Mouse (Mus musculus): ENCODE measurements around the gene Noc3l.

The Noc3l gene

GRCm38 (mm10) chr19:38758685-38759472 lies 60.2 kb downstream of the Noc3l start:
- no peak for DNase-seq (ENCODE audit: low spot score)

GRCm38 (mm10) chr19:38758056-38758455 lies 61.0 kb downstream of the Noc3l start:
- no peak for DNase-seq (ENCODE audit: low spot score)

DNA sequence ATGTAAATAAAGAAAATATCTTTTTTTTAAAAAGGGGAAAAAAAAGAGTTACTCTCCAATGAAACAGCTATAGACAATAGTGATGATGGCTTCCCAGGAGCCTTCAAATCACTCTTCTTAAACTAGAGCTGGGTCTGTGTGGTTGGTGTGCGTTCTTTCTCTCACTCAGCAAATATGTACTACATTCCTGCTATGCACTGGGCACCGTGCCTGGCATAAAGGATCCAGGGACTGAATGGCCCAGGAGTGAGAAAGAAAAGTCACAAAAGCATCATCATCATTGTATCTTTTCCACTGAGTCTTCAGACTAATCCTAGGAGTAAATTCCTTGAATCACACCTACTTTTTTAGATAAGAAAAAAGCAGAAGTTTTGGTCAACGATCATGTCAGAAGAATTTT lies 61.9 kb downstream of the Noc3l start:
- no peak for DNase-seq (ENCODE audit: low spot score)

DNA sequence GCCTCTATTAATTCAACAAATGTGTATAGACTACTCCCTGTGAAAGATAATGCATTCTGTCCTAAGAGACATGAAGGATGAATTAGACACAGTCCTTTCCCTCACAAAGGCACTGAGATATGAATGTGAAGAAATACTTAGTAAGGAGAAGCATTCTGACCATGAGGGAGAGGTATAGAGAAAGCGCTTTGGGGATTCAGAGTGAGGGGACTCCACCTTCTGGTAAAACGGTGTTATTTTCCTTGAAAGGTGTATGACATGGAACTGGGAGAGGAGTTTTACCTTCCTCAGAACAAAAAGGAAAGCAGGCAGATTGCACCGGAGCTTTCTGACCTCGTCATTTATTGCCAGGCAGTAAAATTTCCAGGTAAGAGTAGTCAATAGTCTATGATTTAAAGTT lies 68.8 kb downstream of the Noc3l start:
- DNase-seq (ENCODE audit: low spot score): no peak

- no peak for DNase-seq (ENCODE audit: low spot score)
Observed at GRCm38 (mm10) chr19:38746492-38747014, 72.5 kb downstream of the Noc3l start.

DNA sequence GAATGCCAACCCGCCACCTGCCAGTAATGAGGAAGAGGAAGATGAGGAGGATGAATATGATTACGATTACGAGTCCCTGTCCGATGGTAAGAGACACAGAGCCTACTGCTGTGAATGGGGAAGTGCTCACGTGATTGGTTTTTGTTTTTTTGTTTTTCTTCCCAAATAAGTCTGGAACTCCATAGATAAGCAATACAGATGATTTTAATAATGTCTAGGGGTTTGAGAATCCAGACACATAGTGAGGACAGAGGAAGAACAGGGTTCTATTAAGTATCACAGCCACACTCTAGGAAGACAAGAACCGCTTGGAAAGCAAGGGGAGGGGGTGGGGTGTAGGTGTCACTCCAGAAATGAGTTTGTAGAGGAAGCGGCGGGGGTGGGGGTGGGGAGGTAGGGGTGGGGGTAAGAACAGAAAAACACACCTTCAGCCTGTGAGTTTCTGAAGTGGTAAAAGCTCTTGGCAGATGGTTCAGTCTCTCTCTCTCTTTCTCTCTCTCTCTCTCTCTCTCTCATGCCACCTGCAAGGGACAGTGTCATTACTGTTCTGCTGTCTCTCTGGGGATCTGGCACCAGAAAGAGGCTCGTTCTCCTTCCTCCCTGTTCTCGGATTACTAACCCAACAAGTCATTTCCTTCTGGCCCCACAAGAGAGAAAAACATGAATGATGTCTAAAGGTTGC lies 73.1 kb downstream of the Noc3l start:
- DNase-seq (ENCODE audit: low spot score): no peak

DNA sequence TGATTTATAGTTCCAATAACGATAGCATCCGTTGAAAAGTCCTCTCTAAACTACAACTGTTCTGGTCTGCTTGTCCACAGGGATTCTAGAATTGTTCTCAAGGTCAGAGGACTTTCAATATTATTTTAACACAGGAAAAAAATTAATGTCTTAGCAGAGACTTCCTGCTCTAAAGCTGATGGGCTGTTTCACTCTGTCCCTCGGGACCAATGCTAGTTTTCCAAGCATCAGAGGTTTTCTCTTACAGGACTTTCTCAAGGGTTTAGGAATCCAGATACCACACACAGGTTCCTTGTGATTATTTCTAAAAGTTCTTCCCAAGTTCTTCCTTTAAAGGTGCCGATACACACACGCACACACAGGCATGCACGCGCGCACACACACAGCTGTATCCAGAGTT lies 74.5 kb downstream of the Noc3l start:
- no peak for DNase-seq (ENCODE audit: low spot score)

All from ovary, postnatal 14 days (tissue).